Mouse (Mus musculus) lung, embryonic 14.5 days (tissue): ENCODE data around the gene 6030408B16Rik. TPM values are rescaled to one million over a fixed set of nuclear protein-coding genes. Genes with fewer than 3 reads are reported as not detected.

Experiments
- ATAC-seq: fragments of 200-750 bp; cut with Nextera tagmentation; 2 replicates; pipeline ENCODE4 v1.8.0; 2017; ENCODE audit warnings: mild to moderate bottlenecking, moderate TSS enrichment, moderate library complexity; ENCODE audit not compliant: insufficient read depth
- DNase-seq: peaks from one replicate; pipeline ENCODE4 v3.0.0-alpha.2; 2015
- H3K27ac ChIP-seq: fragments of 300-500 bp; sonication (generic); 2 replicates; pipeline ENCODE4 v1.5.1; 2014; ENCODE audit warnings: low read depth, mild to moderate bottlenecking, moderate library complexity
- H3K27me3 ChIP-seq: fragments of 300-500 bp; sonication (generic); 2 replicates; pipeline ENCODE4 v1.6.1; 2014; ENCODE audit warnings: low read length, control low read depth; ENCODE audit not compliant: insufficient read depth
- H3K36me3 ChIP-seq: fragments of 300-500 bp; sonication (generic); 2 replicates; pipeline ENCODE4 v1.6.1; 2014; ENCODE audit warnings: control low read depth; ENCODE audit not compliant: insufficient read depth
- H3K4me1 ChIP-seq: fragments of 300-500 bp; sonication (generic); 2 replicates; pipeline ENCODE4 v1.6.1; 2014; ENCODE audit warnings: antibody characterized with exemption, control low read depth; ENCODE audit not compliant: insufficient read depth
- H3K4me2 ChIP-seq: fragments of 300-500 bp; sonication (generic); 2 replicates; pipeline ENCODE4 v1.6.1; 2014; ENCODE audit warnings: mild to moderate bottlenecking
- H3K4me3 ChIP-seq: fragments of 300-500 bp; sonication (generic); 2 replicates; pipeline ENCODE4 v1.5.1; 2014; ENCODE audit warnings: low read depth, low read length
- H3K9ac ChIP-seq: fragments of 300-500 bp; sonication (generic); 2 replicates; pipeline ENCODE4 v1.6.1; 2014
- H3K9me3 ChIP-seq: fragments of 300-500 bp; sonication (generic); 2 replicates; pipeline ENCODE4 v1.6.1; 2016; ENCODE audit warnings: low read depth, low read length, control low read depth
- CTCF ChIP-seq: IDR thresholded peaks from 2 replicates; pipeline ENCODE4 v1.5.1; 2016; ENCODE audit warnings: antibody characterized with exemption, low read depth
- WGBS: fragments of 180-500 bp; shearing (Covaris S2); extraction: QIAGEN DNeasy Blood & Tissue Kit; methylation state at CpG from one replicate; pipeline ENCODE4 v1.1.7; 2014; 5-methylcytosine and 5-hydroxymethylcytosine counted together
- polyA plus RNA-seq: library from polyadenylated mRNA; unstranded; fragments of >200 nt; fragmentation: Nextera tagmentation; extraction: Ambion mirVana; gene quantifications from 2 replicates; pipeline ENCODE4 v1.2.1, GENCODE M21; 2014

Gene 6030408B16Rik
- polyA plus RNA-seq, 1 experiment from 2014 or later, result 41.4 TPM

- Histone ChIP-seq H3K4me2 (no peak overlapping the region), H3K9me3 (no peaks in the 10 kb centered on the region), H3K27me3 (no peaks in the 10 kb centered on the region), H3K4me3 (no peak overlapping the region), H3K9ac (peak overlapping the region; percentile 25; the same call in 1 of the 2 replicates), H3K4me1 (0 out of 2 replicates have a peak, but pooled peaks cover 4% of the 10 kb centered on the region), H3K36me3 (peaks cover 8% of the 10 kb centered on the region), H3K27ac (no peak overlapping the region)
- ATAC-seq, result no peak
- 38% methylated on average over 5 of the region's 5 CpGs for WGBS
- TF ChIP-seq CTCF, result no peak
- DNase-seq, result no peak
Observed at GRCm38 (mm10) chr15:101278589-101278988, 14.4 kb upstream of the 6030408B16Rik start.

GRCm38 (mm10) chr15:101279430-101279999 is 13.5 kb upstream of the 6030408B16Rik start:
- Histone ChIP-seq H3K4me3 (no peak overlapping the region), H3K27ac (no peak overlapping the region), H3K4me2 (no peak overlapping the region), H3K4me1 (0 out of 2 replicates have a peak, but pooled peaks cover 4% of the 10 kb centered on the region), H3K36me3 (no peaks in the 10 kb centered on the region), H3K9me3 (no peaks in the 10 kb centered on the region), H3K27me3 (no peaks in the 10 kb centered on the region), H3K9ac (no peak overlapping the region)
- DNase-seq (no peak), ATAC-seq (no peak)
- TF ChIP-seq CTCF, result no peak
- WGBS, result 34% methylated on average over 12 of the region's 12 CpGs

DNA sequence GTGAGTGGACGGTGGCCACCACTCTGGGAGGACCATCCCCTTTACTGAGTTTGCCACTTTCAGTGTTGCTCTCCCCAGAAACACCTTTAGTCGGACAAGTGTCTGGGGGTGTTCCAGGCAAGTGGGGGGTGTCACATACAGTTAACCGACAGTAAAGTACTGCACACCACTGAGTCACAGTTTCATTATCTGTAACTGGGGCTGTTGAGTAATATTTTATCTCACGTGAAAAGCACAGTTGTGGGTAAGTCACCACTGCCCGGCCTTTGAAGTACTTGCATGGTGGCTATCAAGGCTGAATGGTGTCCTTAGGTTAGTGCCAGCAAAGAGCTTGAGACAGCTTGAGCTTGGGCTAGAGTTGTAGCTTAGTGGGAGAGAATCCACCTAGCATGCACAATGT is 10.5 kb upstream of the 6030408B16Rik start:
- no peaks in the 10 kb centered on the region for H3K27me3 ChIP-seq
- H3K4me3 ChIP-seq, result no peak overlapping the region
- no peaks in the 10 kb centered on the region for H3K9me3 ChIP-seq
- H3K4me1 ChIP-seq, result peaks cover 10% of the 10 kb centered on the region; the same call in 1 of the 2 replicates
- no peak for ATAC-seq
- H3K36me3 ChIP-seq, result peaks cover 14% of the 10 kb centered on the region
- no peak for TF ChIP-seq CTCF
- no peak overlapping the region for H3K27ac ChIP-seq
- no peak for DNase-seq
- no peak overlapping the region for H3K4me2 ChIP-seq
- WGBS, result 61% methylated on average over 5 of the region's 5 CpGs
- no peak overlapping the region for H3K9ac ChIP-seq

- Histone ChIP-seq H3K4me3 (peak overlapping the region; percentile 97), H3K27ac (peak overlapping the region; percentile 82), H3K4me2 (peak overlapping the region; percentile 98), H3K36me3 (peaks cover 22% of the 10 kb centered on the region), H3K27me3 (no peaks in the 10 kb centered on the region), H3K9me3 (no peaks in the 10 kb centered on the region), H3K4me1 (peaks cover 10% of the 10 kb centered on the region; the same call in 1 of the 2 replicates), H3K9ac (peak overlapping the region; percentile 90)
- peak; percentile 39 for ATAC-seq
- WGBS, result 1% methylated on average over 26 of the region's 26 CpGs
- DNase-seq, result peak; percentile 94
- peak; percentile 73 for TF ChIP-seq CTCF
Observed at GRCm38 (mm10) chr15:101283183-101283910, 9.7 kb upstream of the 6030408B16Rik start.

GRCm38 (mm10) chr15:101283911-101284750 is 8.9 kb upstream of the 6030408B16Rik start, which contains the start of gene Atg101:
Atg101 (plus strand) TSS chr15:101284272.
- peak within 1 kb of the TSS; percentile 97 for H3K4me3 ChIP-seq
- H3K9me3 ChIP-seq, result no peaks in the 10 kb centered on the region
- WGBS, result under 1% methylated on average over 61 of the region's 61 CpGs
- peaks cover 6% of the 10 kb centered on the region; the same call in 1 of the 2 replicates for H3K4me1 ChIP-seq
- TF ChIP-seq CTCF, result peak; percentile 97
- ATAC-seq, result peak; percentile 94
- peak within 1 kb of the TSS; percentile 98 for H3K4me2 ChIP-seq
- no peaks in the 10 kb centered on the region for H3K27me3 ChIP-seq
- peak within 1 kb of the TSS; percentile 90 for H3K9ac ChIP-seq
- peaks cover 30% of the 10 kb centered on the region for H3K36me3 ChIP-seq
- peak; percentile 93 for DNase-seq
- H3K27ac ChIP-seq, result peak within 1 kb of the TSS; percentile 82

DNA sequence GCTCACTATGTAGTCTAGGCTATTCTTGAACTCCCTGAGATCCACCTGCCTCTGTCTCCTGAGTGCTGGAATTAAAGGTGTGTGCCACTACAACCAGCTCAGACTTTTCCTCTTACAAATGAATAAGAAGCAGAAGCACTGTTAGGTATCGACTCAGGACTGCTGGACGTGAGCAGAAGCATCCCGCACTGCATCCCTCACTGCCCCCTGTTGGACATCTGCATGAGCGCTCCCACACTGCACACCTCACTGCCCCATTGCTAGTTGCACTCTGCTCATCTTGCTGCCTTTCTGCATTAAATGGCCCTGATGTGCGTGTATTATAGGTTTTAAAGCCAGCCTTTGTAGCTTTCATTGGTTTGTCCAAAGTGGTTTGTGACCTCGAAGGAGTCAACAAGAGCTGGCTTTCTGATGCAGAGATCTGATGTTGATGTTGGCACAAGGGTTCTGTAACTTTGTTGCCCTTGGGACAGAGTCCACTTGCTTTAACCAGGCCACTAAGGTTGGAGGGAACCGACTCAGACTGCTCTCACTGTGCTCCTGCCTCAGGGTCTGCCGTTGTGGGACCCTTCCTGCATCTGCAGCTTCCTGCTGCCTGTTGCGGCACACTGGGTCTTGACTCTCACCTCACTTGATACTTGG is 6.8 kb upstream of the 6030408B16Rik start:
- TF ChIP-seq CTCF, result peak; percentile 67
- WGBS, result 65% methylated on average over 9 of the region's 9 CpGs
- H3K9ac ChIP-seq, result no peak overlapping the region

More for the DNA sequence above, 6.8 kb upstream of the 6030408B16Rik start:
- ATAC-seq (no peak), DNase-seq (peak; percentile 34)
- Histone ChIP-seq H3K4me1 (peaks cover 6% of the 10 kb centered on the region; the same call in 1 of the 2 replicates), H3K9me3 (no peaks in the 10 kb centered on the region), H3K27me3 (no peaks in the 10 kb centered on the region), H3K27ac (no peak overlapping the region), H3K36me3 (peaks cover 50% of the 10 kb centered on the region), H3K4me2 (no peak overlapping the region), H3K4me3 (no peak overlapping the region)
